ENCODE assay signal across 10 mouse cellular contexts in genomic region chr3:85786501-85786900, GRCm38 (mm10). TPM values are rescaled to one million over a fixed set of nuclear protein-coding genes. Genes with fewer than 3 reads are reported as not detected.
"Had no signal": no experiment of that assay in that cellular context is flagged by ENCODE, and none has a peak within 500 bp of the region (broad histone marks: within the 10 kb centered on the region; RNA-seq: fewer than 3 reads in every experiment).

No protein-coding gene starts in this region.

- H3K27me3 ChIP-seq: liver, embryonic 15.5 days; midbrain, embryonic 13.5 days; stomach, embryonic 15.5 days had no signal

- H3K36me3 ChIP-seq: liver, embryonic 15.5 days; midbrain, embryonic 13.5 days; stomach, embryonic 15.5 days had no signal

- H3K9me3 ChIP-seq: liver, embryonic 15.5 days; midbrain, embryonic 13.5 days; stomach, embryonic 15.5 days had no signal

- H3K27ac ChIP-seq: left cerebral cortex, adult 2 months; liver, embryonic 15.5 days; midbrain, embryonic 13.5 days; stomach, embryonic 15.5 days had no signal

- H3K4me3 ChIP-seq: left cerebral cortex, adult 2 months; liver, embryonic 15.5 days; midbrain, embryonic 13.5 days; stomach, embryonic 15.5 days had no signal

- H3K4me1 ChIP-seq: liver, embryonic 15.5 days; midbrain, embryonic 13.5 days; stomach, embryonic 15.5 days had no signal

- DNase-seq: liver; lung, adult 2 months; lung, postnatal 36 days; right cerebral cortex, postnatal 14 days; thymus, postnatal 4 days had no signal

RNA-seq across cellular contexts. Expression of gene Fam160a1, which starts 30.6 kb away (rescaled TPM):
- total RNA-seq: megakaryocyte progenitor cell, adult 5-6 weeks had no signal
